Mouse (Mus musculus) MEL (cell line): ENCODE data around the gene Unc5cl. TPM values are rescaled to one million over a fixed set of nuclear protein-coding genes. Genes with fewer than 3 reads are reported as not detected.

Source experiments
- DNase-seq: peaks from one replicate; pipeline ENCODE4 v3.0.0; 2011; ENCODE audit warnings: low read depth, low spot score
- H3K27ac ChIP-seq: 2 replicates; pipeline ENCODE4 v1.5.1; 2012; ENCODE audit warnings: low read depth, mild to moderate bottlenecking, control low read depth, low read length, moderate library complexity; ENCODE audit not compliant: control insufficient read depth
- H3K27me3 ChIP-seq, 2 experiments: fragments of 150-350 bp in 1 of 2; sonication (generic) in 1 of 2; 2 replicates each; pipeline ENCODE4 v1.6.1; 2012; ENCODE audit warnings: low read length in 2 of 2, mild to moderate bottlenecking in 2 of 2, improper control_type of control experiment in 1 of 2, moderate library complexity in 1 of 2; ENCODE audit not compliant: insufficient read depth in 2 of 2, control insufficient read depth in 1 of 2
- H3K36me3 ChIP-seq, 2 experiments: 2 replicates each; pipeline ENCODE4 v1.6.1; 2012 to 2014; ENCODE audit warnings: low read length in 2 of 2, improper control_type of control experiment in 1 of 2, inconsistent platforms in 1 of 2, mild to moderate bottlenecking in 1 of 2; ENCODE audit not compliant: insufficient read depth in 2 of 2, control insufficient read depth in 1 of 2
- H3K4me1 ChIP-seq, 2 experiments: fragments of 150-350 bp in 1 of 2; sonication (generic) in 1 of 2; 2 replicates each; pipeline ENCODE4 v1.6.1; 2012; ENCODE audit warnings: low read length in 2 of 2, improper control_type of control experiment in 1 of 2, mild to moderate bottlenecking in 1 of 2; ENCODE audit not compliant: insufficient read depth in 2 of 2, control insufficient read depth in 1 of 2
- H3K4me3 ChIP-seq, 2 experiments: fragments of 150-350 bp in 1 of 2; sonication (generic) in 1 of 2; 2 replicates each; pipeline ENCODE4 v1.5.1; 2012; ENCODE audit warnings: low read depth in 2 of 2, low read length in 2 of 2, mild to moderate bottlenecking in 2 of 2, moderate library complexity in 2 of 2, control low read depth in 1 of 2, improper control_type of control experiment in 1 of 2; ENCODE audit not compliant: control insufficient read depth in 1 of 2, insufficient read depth in 1 of 2
- H3K79me2 ChIP-seq: 2 replicates; pipeline ENCODE4 v1.6.1; 2012; ENCODE audit warnings: mild to moderate bottlenecking, low read length, moderate library complexity; ENCODE audit not compliant: control insufficient read depth, poor library complexity, insufficient read depth
- H3K9ac ChIP-seq: 2 replicates; pipeline ENCODE4 v1.6.1; 2012; ENCODE audit warnings: low read depth, mild to moderate bottlenecking, control low read depth, low read length, moderate library complexity; ENCODE audit not compliant: control insufficient read depth, poor library complexity, severe bottlenecking
- H3K9me3 ChIP-seq: fragments of 150-350 bp; sonication (generic); replicated peaks from 2 replicates; pipeline ENCODE4 v1.6.1; 2012; ENCODE audit warnings: mild to moderate bottlenecking, low read length, improper control_type of control experiment, moderate library complexity; ENCODE audit not compliant: insufficient read depth
- BHLHE40 ChIP-seq: IDR thresholded peaks from 2 replicates; pipeline ENCODE4 v1.6.1; 2012; ENCODE audit warnings: low read depth, mild to moderate bottlenecking, inconsistent platforms, low read length, improper control_type of control experiment, borderline replicate concordance
- CHD2 ChIP-seq: IDR thresholded peaks from 2 replicates; pipeline ENCODE4 v1.6.1; 2011; ENCODE audit warnings: low read length, improper control_type of control experiment
- ELF1 ChIP-seq: IDR thresholded peaks from 2 replicates; pipeline ENCODE4 v1.6.1; 2014; ENCODE audit warnings: low read depth, mild to moderate bottlenecking, inconsistent platforms, low read length, improper control_type of control experiment, moderate library complexity
- EP300 ChIP-seq, 2 experiments: IDR thresholded peaks; 2 replicates each; pipeline ENCODE4 v1.6.1; 2011; ENCODE audit warnings: improper control_type of control experiment in 2 of 2, low read length in 2 of 2, low read depth in 1 of 2, mild to moderate bottlenecking in 1 of 2
- MAFK ChIP-seq: IDR thresholded peaks from 2 replicates; pipeline ENCODE4 v1.6.1; 2011; ENCODE audit warnings: low read depth, mild to moderate bottlenecking, low read length, improper control_type of control experiment, borderline replicate concordance
- MEF2A ChIP-seq: IDR thresholded peaks from 2 replicates; pipeline ENCODE4 v1.6.1; 2014; ENCODE audit warnings: low read depth, mild to moderate bottlenecking, inconsistent platforms, low read length, improper control_type of control experiment; ENCODE audit not compliant: poor library complexity, insufficient replicate concordance, severe bottlenecking; ENCODE audit errors: extremely low read depth
- MXI1 ChIP-seq: IDR thresholded peaks from 2 replicates; pipeline ENCODE4 v1.6.1; 2011; ENCODE audit warnings: mild to moderate bottlenecking, low read depth, low read length, improper control_type of control experiment
- MYC ChIP-seq: IDR thresholded peaks from 2 replicates; pipeline ENCODE4 v1.6.1; 2011; ENCODE audit warnings: low read depth, mild to moderate bottlenecking, low read length, improper control_type of control experiment, moderate library complexity
- NELFE ChIP-seq: IDR thresholded peaks from 2 replicates; pipeline ENCODE4 v1.6.1; 2011; ENCODE audit warnings: low read depth, low read length, improper control_type of control experiment
- POLR2A ChIP-seq, 2 experiments: IDR thresholded peaks; 2 replicates each; pipeline ENCODE4 v1.6.1; 2011 to 2012; ENCODE audit warnings: low read length in 2 of 2, mild to moderate bottlenecking in 2 of 2, control low read depth in 1 of 2, improper control_type of control experiment in 1 of 2, low read depth in 1 of 2, moderate library complexity in 1 of 2; ENCODE audit not compliant: control insufficient read depth in 1 of 2, insufficient read depth in 1 of 2, poor library complexity in 1 of 2
- POLR2AphosphoS2 ChIP-seq: IDR thresholded peaks from 2 replicates; pipeline ENCODE4 v1.6.1; 2011; ENCODE audit warnings: low read length, improper control_type of control experiment
- RAD21 ChIP-seq: IDR thresholded peaks from 2 replicates; pipeline ENCODE4 v1.6.1; 2011; ENCODE audit warnings: mild to moderate bottlenecking, low read depth, low read length, improper control_type of control experiment
- SMC3 ChIP-seq: IDR thresholded peaks from 2 replicates; pipeline ENCODE4 v1.6.1; 2011; ENCODE audit warnings: low read depth, low read length, improper control_type of control experiment
- TBP ChIP-seq: IDR thresholded peaks from 2 replicates; pipeline ENCODE4 v1.8.0; 2011; ENCODE audit warnings: low read depth, low read length, improper control_type of control experiment
- UBTF ChIP-seq: IDR thresholded peaks from 2 replicates; pipeline ENCODE4 v1.6.1; 2012; ENCODE audit warnings: low read depth, mild to moderate bottlenecking, inconsistent platforms, low read length, improper control_type of control experiment, moderate library complexity, borderline replicate concordance; ENCODE audit not compliant: insufficient read depth
- ZKSCAN1 ChIP-seq: IDR thresholded peaks from 2 replicates; pipeline ENCODE4 v1.6.1; 2012; ENCODE audit warnings: low read depth, mild to moderate bottlenecking, inconsistent platforms, low read length, improper control_type of control experiment, moderate library complexity
- ZMIZ1 ChIP-seq: IDR thresholded peaks from 2 replicates; pipeline ENCODE4 v1.6.1; 2012; ENCODE audit warnings: low read depth, mild to moderate bottlenecking, inconsistent platforms, low read length, improper control_type of control experiment, moderate library complexity
- ZNF384 ChIP-seq: IDR thresholded peaks from 2 replicates; pipeline ENCODE4 v1.6.1; 2012; ENCODE audit warnings: low read depth, mild to moderate bottlenecking, inconsistent platforms, low read length, improper control_type of control experiment
- polyA plus RNA-seq, 2 experiments: library from polyadenylated mRNA; stranded (reverse) in 1 of 2; unstranded in 1 of 2; fragments of >175 nt in 1 of 2; fragments of >200 nt in 1 of 2; gene quantifications; 2 replicates each; pipeline versions ENCODE4 v1.2.1 to v1.2.4; 2012; ENCODE audit warnings: low replicate concordance in 2 of 2, low read depth in 1 of 2; ENCODE audit not compliant: insufficient read length in 2 of 2, insufficient read depth in 1 of 2, missing spikeins in 1 of 2
- total RNA-seq: library from RNA; depleted of rRNA; stranded (reverse); fragments of 300-350 nt; gene quantifications from 2 replicates; pipeline ENCODE4 v1.2.3, GENCODE M21; 2012

The Unc5cl gene
- total and polyA plus RNA-seq, 3 experiments, result 4.7 to 7.7 TPM; not detected in 1

GRCm38 (mm10) chr17:48552532-48552915, 97.8 kb downstream of the Unc5cl start:
- TF ChIP-seq ELF1 (no peak), MEF2A (no peak)
- Histone ChIP-seq H3K4me1 (no peaks in the 10 kb centered on the region), H3K27ac (no peak overlapping the region), H3K9ac (no peak overlapping the region), H3K4me3 (no peak overlapping the region), H3K79me2 (no peaks in the 10 kb centered on the region), H3K27me3 (no peaks in the 10 kb centered on the region), H3K9me3 (no peaks in the 10 kb centered on the region), H3K36me3 (no peaks in the 10 kb centered on the region)
- DNase-seq, result no peak

- no peaks in the 10 kb centered on the region for H3K9me3 ChIP-seq
- H3K9ac ChIP-seq, result no peak overlapping the region
- no peak for DNase-seq
- no peak overlapping the region for H3K4me3 ChIP-seq
- TF ChIP-seq MYC, result no peak
- TF ChIP-seq MAFK, result no peak
- no peak for TF ChIP-seq BHLHE40
- no peak for TF ChIP-seq ZMIZ1
- no peak for TF ChIP-seq POLR2AphosphoS2
- no peak for TF ChIP-seq ZKSCAN1
- no peak for TF ChIP-seq MXI1
- no peak for TF ChIP-seq RAD21
- TF ChIP-seq POLR2A (IDR thresholded peaks at IDR 0.05; ENCODE audit: control insufficient read depth in 1 of 2, insufficient read depth in 1 of 2, low read depth in 1 of 2, low read length in 2 of 2, poor library complexity in 1 of 2), result no peak
- TF ChIP-seq TBP, result no peak
- no peak for TF ChIP-seq UBTF
- no peak for TF ChIP-seq EP300 (IDR thresholded peaks at IDR 0.05; ENCODE audit: low read depth in 1 of 2, low read length in 2 of 2)
- no peak for TF ChIP-seq ZNF384
- TF ChIP-seq NELFE, result no peak
- TF ChIP-seq MEF2A, result no peak
- no peak for TF ChIP-seq SMC3
- TF ChIP-seq CHD2, result no peak
- H3K79me2 ChIP-seq, result no peaks in the 10 kb centered on the region
- H3K36me3 ChIP-seq, result no peaks in the 10 kb centered on the region
- no peaks in the 10 kb centered on the region for H3K27me3 ChIP-seq
- H3K27ac ChIP-seq, result no peak overlapping the region
- no peaks in the 10 kb centered on the region for H3K4me1 ChIP-seq
These were observed 101.7 kb downstream of the Unc5cl start for GRCm38 (mm10) chr17:48556223-48556962.
